Mouse (Mus musculus) midbrain, embryonic 11.5 days (tissue): ENCODE results near the gene Acp7. TPM values are rescaled to one million over a fixed set of nuclear protein-coding genes. Genes with fewer than 3 reads are reported as not detected.

Experiments used
- ATAC-seq: fragments of 200-750 bp; cut with Nextera tagmentation; 2 replicates; pipeline ENCODE4 v1.8.0; 2017; ENCODE audit warnings: moderate TSS enrichment, moderate library complexity; ENCODE audit not compliant: low FRiP score
- DNase-seq: peaks from one replicate; pipeline ENCODE4 v3.0.0; 2015; ENCODE audit warnings: low spot score; ENCODE audit errors: missing footprints
- H3K27ac ChIP-seq: fragments of 300-500 bp; sonication (generic); 2 replicates; pipeline ENCODE4 v1.5.1; 2014; ENCODE audit warnings: low read depth, low read length
- H3K27me3 ChIP-seq: fragments of 300-500 bp; sonication (generic); 2 replicates; pipeline ENCODE4 v1.6.1; 2014; ENCODE audit warnings: mild to moderate bottlenecking, low read length, moderate library complexity, mixed read lengths; ENCODE audit not compliant: control insufficient read depth, insufficient read depth
- H3K36me3 ChIP-seq: fragments of 300-500 bp; sonication (generic); 2 replicates; pipeline ENCODE4 v1.6.1; 2014; ENCODE audit warnings: mild to moderate bottlenecking, low read length, moderate library complexity, mixed read lengths; ENCODE audit not compliant: control insufficient read depth, insufficient read depth
- H3K4me1 ChIP-seq: fragments of 300-500 bp; sonication (generic); 2 replicates; pipeline ENCODE4 v1.6.1; 2014; ENCODE audit warnings: low read length; ENCODE audit not compliant: control insufficient read depth, insufficient read depth
- H3K4me2 ChIP-seq: fragments of 300-500 bp; sonication (generic); 2 replicates; pipeline ENCODE4 v1.6.1; 2014; ENCODE audit warnings: mild to moderate bottlenecking, moderate library complexity
- H3K4me3 ChIP-seq: fragments of 300-500 bp; sonication (generic); 2 replicates; pipeline ENCODE4 v1.5.1; 2014; ENCODE audit warnings: low read depth, low read length
- H3K9ac ChIP-seq: fragments of 300-500 bp; sonication (generic); 2 replicates; pipeline ENCODE4 v1.6.1; 2014; ENCODE audit warnings: low read length
- H3K9me3 ChIP-seq: fragments of 300-500 bp; sonication (generic); 2 replicates; pipeline ENCODE4 v1.6.1; 2016; ENCODE audit warnings: low read length; ENCODE audit not compliant: control insufficient read depth
- WGBS: fragments of 180-500 bp; shearing (Covaris S2); extraction: QIAGEN DNeasy Blood & Tissue Kit; methylation state at CpG from one replicate; pipeline ENCODE4 v1.1.7; 2014; 5-methylcytosine and 5-hydroxymethylcytosine counted together
- polyA plus RNA-seq: library from polyadenylated mRNA; unstranded; fragments of >200 nt; fragmentation: Nextera tagmentation; extraction: Ambion mirVana; gene quantifications from 2 replicates; pipeline ENCODE4 v1.2.1, GENCODE M21; 2014

Acp7 gene
- polyA plus RNA-seq, 1 experiment from 2014 or later = not detected

- Histone ChIP-seq H3K9ac (no peak overlapping the region), H3K4me1 (peaks cover 7% of the 10 kb centered on the region), H3K27me3 (no peaks in the 10 kb centered on the region), H3K27ac (no peak overlapping the region), H3K9me3 (no peaks in the 10 kb centered on the region), H3K4me3 (no peak overlapping the region), H3K36me3 (no peaks in the 10 kb centered on the region), H3K4me2 (no peak overlapping the region)
- DNase-seq (no peak), ATAC-seq (no peak)
- 83% methylated on average over 8 of the region's 8 CpGs for WGBS
Observed at GRCm38 (mm10) chr7:28583570-28584344, 47.4 kb downstream of the Acp7 start.

- WGBS = 93% methylated on average over 11 of the region's 11 CpGs
- no peak for DNase-seq
Observed at GRCm38 (mm10) chr7:28582841-28583240, 48.3 kb downstream of the Acp7 start.

GRCm38 (mm10) chr7:28581721-28582120 lies 49.4 kb downstream of the Acp7 start:
- no peak overlapping the region for H3K9ac ChIP-seq
- no peaks in the 10 kb centered on the region for H3K27me3 ChIP-seq
- H3K27ac ChIP-seq = no peak overlapping the region
- no peak for ATAC-seq
- WGBS = 85% methylated on average over 4 of the region's 4 CpGs
- H3K4me3 ChIP-seq = no peak overlapping the region
- no peaks in the 10 kb centered on the region for H3K9me3 ChIP-seq
- no peak overlapping the region for H3K4me2 ChIP-seq
- H3K4me1 ChIP-seq = no peaks in the 10 kb centered on the region
- no peaks in the 10 kb centered on the region for H3K36me3 ChIP-seq
- DNase-seq = no peak

More at GRCm38 (mm10) chr7:28582841-28583240, 48.3 kb downstream of the Acp7 start:
- no peak overlapping the region for H3K27ac ChIP-seq
- no peaks in the 10 kb centered on the region for H3K27me3 ChIP-seq
- H3K9ac ChIP-seq = no peak overlapping the region
- peaks cover 5% of the 10 kb centered on the region for H3K4me1 ChIP-seq
- H3K9me3 ChIP-seq = no peaks in the 10 kb centered on the region
- no peak overlapping the region for H3K4me2 ChIP-seq
- no peak for ATAC-seq
- no peak overlapping the region for H3K4me3 ChIP-seq
- no peaks in the 10 kb centered on the region for H3K36me3 ChIP-seq

GRCm38 (mm10) chr7:28579826-28580225 lies 51.3 kb downstream of the Acp7 start:
- ATAC-seq (no peak), DNase-seq (no peak)
- no peak overlapping the region for H3K4me3 ChIP-seq

GRCm38 (mm10) chr7:28578543-28579053 lies 52.5 kb downstream of the Acp7 start:
- Histone ChIP-seq H3K4me2 (no peak overlapping the region), H3K4me3 (no peak overlapping the region), H3K27ac (no peak overlapping the region), H3K9ac (no peak overlapping the region), H3K4me1 (no peaks in the 10 kb centered on the region), H3K9me3 (no peaks in the 10 kb centered on the region), H3K36me3 (no peaks in the 10 kb centered on the region), H3K27me3 (no peaks in the 10 kb centered on the region)
- 82% methylated on average over 5 of the region's 5 CpGs for WGBS
- ATAC-seq = no peak
- DNase-seq = no peak

More at GRCm38 (mm10) chr7:28579826-28580225, 51.3 kb downstream of the Acp7 start:
- WGBS = 90% methylated on average over 5 of the region's 5 CpGs
- Histone ChIP-seq H3K4me1 (no peaks in the 10 kb centered on the region), H3K9me3 (no peaks in the 10 kb centered on the region), H3K27ac (no peak overlapping the region), H3K4me2 (no peak overlapping the region), H3K27me3 (no peaks in the 10 kb centered on the region), H3K9ac (no peak overlapping the region), H3K36me3 (no peaks in the 10 kb centered on the region)

GRCm38 (mm10) chr7:28577826-28578542 lies 53.1 kb downstream of the Acp7 start:
- H3K9ac ChIP-seq = no peak overlapping the region
- no peaks in the 10 kb centered on the region for H3K36me3 ChIP-seq
- no peaks in the 10 kb centered on the region for H3K27me3 ChIP-seq
- H3K4me3 ChIP-seq = no peak overlapping the region
- 86% methylated on average over 9 of the region's 9 CpGs for WGBS
- H3K4me1 ChIP-seq = no peaks in the 10 kb centered on the region
- no peak overlapping the region for H3K27ac ChIP-seq
- no peak overlapping the region for H3K4me2 ChIP-seq
- no peak for ATAC-seq
- DNase-seq = no peak
- H3K9me3 ChIP-seq = no peaks in the 10 kb centered on the region

GRCm38 (mm10) chr7:28576271-28576914 lies 54.7 kb downstream of the Acp7 start:
- Histone ChIP-seq H3K4me1 (no peaks in the 10 kb centered on the region), H3K27ac (no peak overlapping the region), H3K4me2 (no peak overlapping the region), H3K9me3 (no peaks in the 10 kb centered on the region), H3K9ac (no peak overlapping the region), H3K27me3 (no peaks in the 10 kb centered on the region), H3K36me3 (no peaks in the 10 kb centered on the region), H3K4me3 (no peak overlapping the region)
- DNase-seq (no peak), ATAC-seq (no peak)
- WGBS = 73% methylated on average over 5 of the region's 5 CpGs

- Histone ChIP-seq H3K9ac (no peak overlapping the region), H3K36me3 (no peaks in the 10 kb centered on the region), H3K27me3 (no peaks in the 10 kb centered on the region), H3K4me2 (no peak overlapping the region), H3K4me3 (no peak overlapping the region), H3K4me1 (no peaks in the 10 kb centered on the region), H3K9me3 (no peaks in the 10 kb centered on the region), H3K27ac (no peak overlapping the region)
- WGBS = 95% methylated on average over 11 of the region's 11 CpGs
- no peak for DNase-seq
- ATAC-seq = no peak
Observed at GRCm38 (mm10) chr7:28575597-28575996, 55.5 kb downstream of the Acp7 start.

GRCm38 (mm10) chr7:28573236-28573635 lies 57.9 kb downstream of the Acp7 start:
- ATAC-seq (no peak), DNase-seq (no peak)
- Histone ChIP-seq H3K9me3 (no peaks in the 10 kb centered on the region), H3K36me3 (no peaks in the 10 kb centered on the region), H3K27ac (no peak overlapping the region), H3K9ac (no peak overlapping the region), H3K4me2 (no peak overlapping the region), H3K27me3 (no peaks in the 10 kb centered on the region), H3K4me1 (no peaks in the 10 kb centered on the region), H3K4me3 (no peak overlapping the region)
- WGBS = 92% methylated on average over 3 of the region's 3 CpGs
